Mouse (Mus musculus) heart, embryonic 13.5 days (tissue): Measurements from ENCODE around the gene Arl4c. TPM values are rescaled to one million over a fixed set of nuclear protein-coding genes. Genes with fewer than 3 reads are reported as not detected.

Experiments
- ATAC-seq: fragments of 200-750 bp; cut with Nextera tagmentation; 2 replicates; pipeline ENCODE4 v1.8.0; 2017; ENCODE audit warnings: moderate TSS enrichment; ENCODE audit not compliant: insufficient number of reproducible peaks, low FRiP score, low TSS enrichment; ENCODE audit errors: extremely low read depth
- H3K27ac ChIP-seq: fragments of 300-500 bp; sonication (generic); replicated peaks from 2 replicates; pipeline ENCODE4 v1.5.1; 2015; ENCODE audit warnings: moderate library complexity, mild to moderate bottlenecking, inconsistent platforms
- H3K27me3 ChIP-seq: fragments of 300-500 bp; sonication (generic); replicated peaks from 2 replicates; pipeline ENCODE4 v1.6.1; 2015; ENCODE audit warnings: mild to moderate bottlenecking, inconsistent platforms
- H3K36me3 ChIP-seq: fragments of 300-500 bp; sonication (generic); 2 replicates; pipeline ENCODE4 v1.6.1; 2015; ENCODE audit warnings: mild to moderate bottlenecking, inconsistent platforms
- H3K4me1 ChIP-seq: fragments of 300-500 bp; sonication (generic); 2 replicates; pipeline ENCODE4 v1.6.1; 2015; ENCODE audit warnings: inconsistent platforms
- H3K4me2 ChIP-seq: fragments of 300-500 bp; sonication (generic); 2 replicates; pipeline ENCODE4 v1.6.1; 2015; ENCODE audit warnings: inconsistent platforms, mild to moderate bottlenecking, moderate library complexity
- H3K4me3 ChIP-seq: fragments of 300-500 bp; sonication (generic); 2 replicates; pipeline ENCODE4 v1.5.1; 2015; ENCODE audit warnings: moderate library complexity, mild to moderate bottlenecking, inconsistent platforms
- H3K9ac ChIP-seq: fragments of 300-500 bp; sonication (generic); 2 replicates; pipeline ENCODE4 v1.6.1; 2015; ENCODE audit warnings: inconsistent platforms, mild to moderate bottlenecking, moderate library complexity
- H3K9me3 ChIP-seq: fragments of 300-500 bp; sonication (generic); 2 replicates; pipeline ENCODE4 v1.6.1; 2016; ENCODE audit warnings: inconsistent platforms
- WGBS: fragments of 180-500 bp; shearing (Covaris S2); methylation state at CpG from one replicate; pipeline ENCODE4 v1.1.7; 2015; ENCODE audit warnings: mixed read lengths; 5-methylcytosine and 5-hydroxymethylcytosine counted together
- polyA plus RNA-seq: library from polyadenylated mRNA; unstranded; fragments of >200 nt; fragmentation: Nextera tagmentation; extraction: Ambion mirVana; gene quantifications from 2 replicates; pipeline ENCODE4 v1.2.1, GENCODE M21; 2015

The Arl4c gene
- polyA plus RNA-seq, result 6.6 and 7.6 TPM in 2 replicates

- Histone ChIP-seq H3K9me3 (no peaks in the 10 kb centered on the region), H3K36me3 (peaks cover 10% of the 10 kb centered on the region), H3K4me1 (peaks cover 33% of the 10 kb centered on the region), H3K27ac (peak within 1 kb of the TSS; percentile 91), H3K4me3 (peak within 1 kb of the TSS; percentile 91), H3K9ac (peak within 1 kb of the TSS; percentile 92), H3K4me2 (peak within 1 kb of the TSS; percentile 86), H3K27me3 (no peaks in the 10 kb centered on the region)
- WGBS, result under 1% methylated on average over 86 of the region's 91 CpGs
- peak; percentile 76 for ATAC-seq
Measured at GRCm38 (mm10) chr1:88701870-88702661, at the start of gene Arl4c. Arl4c (minus strand) TSS chr1:88702221.

GRCm38 (mm10) chr1:88751332-88751731 lies 49.3 kb upstream of the Arl4c start:
- no peak overlapping the region for H3K4me3 ChIP-seq
- ATAC-seq, result no peak
- no peak overlapping the region for H3K27ac ChIP-seq
- no peaks in the 10 kb centered on the region for H3K4me1 ChIP-seq
- 74% methylated on average over 6 of the region's 6 CpGs for WGBS
- no peaks in the 10 kb centered on the region for H3K36me3 ChIP-seq
- H3K4me2 ChIP-seq, result no peak overlapping the region
- peaks cover 13% of the 10 kb centered on the region; the same call in 1 of the 2 replicates for H3K27me3 ChIP-seq
- H3K9me3 ChIP-seq, result no peaks in the 10 kb centered on the region
- H3K9ac ChIP-seq, result no peak overlapping the region

DNA sequence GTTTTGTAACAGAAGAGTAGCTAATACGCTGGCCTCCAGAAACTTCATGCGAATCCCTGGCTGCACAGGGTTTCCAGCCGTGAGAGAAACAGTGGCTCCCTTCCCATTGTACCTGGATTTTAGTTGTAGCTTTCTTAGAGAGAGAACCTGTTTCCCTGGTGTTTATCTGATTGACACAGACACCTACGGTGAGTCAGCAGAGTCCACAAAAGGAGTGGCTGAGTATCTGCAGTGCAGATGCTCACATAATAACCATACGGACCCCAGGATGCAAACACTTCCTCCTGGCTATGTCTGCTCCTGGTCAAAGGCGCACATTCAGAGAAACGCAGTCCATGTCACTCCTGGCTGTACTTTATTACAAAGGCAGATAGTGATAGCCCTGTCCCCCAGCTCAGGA lies 48.6 kb upstream of the Arl4c start:
- no peaks in the 10 kb centered on the region for H3K9me3 ChIP-seq
- H3K27ac ChIP-seq, result no peak overlapping the region
- no peaks in the 10 kb centered on the region for H3K4me1 ChIP-seq
- peaks cover 13% of the 10 kb centered on the region; the same call in 1 of the 2 replicates for H3K27me3 ChIP-seq
- no peaks in the 10 kb centered on the region for H3K36me3 ChIP-seq
- H3K4me3 ChIP-seq, result no peak overlapping the region
- ATAC-seq, result no peak
- WGBS, result 83% methylated on average over 7 of the region's 7 CpGs
- no peak overlapping the region for H3K4me2 ChIP-seq
- H3K9ac ChIP-seq, result no peak overlapping the region

DNA sequence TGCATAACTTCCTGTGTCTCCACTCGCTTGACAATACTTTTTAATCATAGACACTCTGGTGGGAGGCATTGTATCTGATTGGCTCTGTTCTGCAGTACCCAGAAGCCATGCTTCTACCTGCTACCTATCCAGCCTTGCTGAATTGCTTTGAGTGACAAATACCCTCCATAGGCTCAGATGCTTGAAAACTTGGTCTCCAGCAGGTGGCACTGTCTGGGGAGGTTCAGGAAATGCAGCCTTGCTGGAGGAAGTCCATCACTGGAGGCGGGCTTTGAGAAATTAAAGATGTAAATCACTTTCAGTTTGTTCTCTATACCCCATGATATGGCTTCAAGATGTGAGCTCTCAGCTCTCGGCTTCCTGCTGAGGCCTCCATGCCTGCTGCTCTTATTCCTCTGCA lies 48.1 kb upstream of the Arl4c start:
- no peaks in the 10 kb centered on the region for H3K4me1 ChIP-seq
- WGBS, result 82% methylated on average over 3 of the region's 3 CpGs
- H3K9ac ChIP-seq, result no peak overlapping the region
- no peak overlapping the region for H3K4me3 ChIP-seq
- no peak overlapping the region for H3K27ac ChIP-seq
- no peaks in the 10 kb centered on the region for H3K36me3 ChIP-seq
- no peaks in the 10 kb centered on the region for H3K9me3 ChIP-seq
- peaks cover 9% of the 10 kb centered on the region; the same call in 1 of the 2 replicates for H3K27me3 ChIP-seq
- H3K4me2 ChIP-seq, result no peak overlapping the region
- ATAC-seq, result no peak

- no peaks in the 10 kb centered on the region for H3K9me3 ChIP-seq
- no peaks in the 10 kb centered on the region for H3K36me3 ChIP-seq
- H3K4me2 ChIP-seq, result no peak overlapping the region
- H3K27me3 ChIP-seq, result peaks cover 7% of the 10 kb centered on the region; the same call in 1 of the 2 replicates
- ATAC-seq, result no peak
- WGBS, result 66% methylated on average over 8 of the region's 8 CpGs
- no peak overlapping the region for H3K9ac ChIP-seq
- no peak overlapping the region for H3K4me3 ChIP-seq
- no peaks in the 10 kb centered on the region for H3K4me1 ChIP-seq
- no peak overlapping the region for H3K27ac ChIP-seq
Measured at GRCm38 (mm10) chr1:88749106-88749505, 47.1 kb upstream of the Arl4c start.

DNA sequence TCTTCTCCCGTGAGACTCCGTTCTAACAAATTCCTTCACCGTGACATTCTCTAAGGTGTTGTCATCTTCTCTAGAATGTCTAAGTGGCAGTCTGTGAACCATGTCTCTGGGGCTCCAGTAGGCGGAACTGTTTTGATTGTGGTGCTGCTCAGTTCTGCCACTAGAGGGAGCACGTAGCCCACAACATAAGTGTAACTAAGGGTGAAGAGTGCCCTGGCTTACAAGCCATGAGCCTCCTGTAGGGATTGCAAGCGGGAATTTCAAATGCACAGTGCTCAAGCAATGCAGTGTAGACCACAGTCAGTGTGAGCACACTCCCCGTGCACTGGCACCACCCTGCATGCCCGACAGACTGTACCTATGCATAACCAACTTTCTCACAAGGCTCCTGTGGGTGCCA lies 43.2 kb upstream of the Arl4c start:
- H3K4me1 ChIP-seq, result no peaks in the 10 kb centered on the region
- H3K27ac ChIP-seq, result no peak overlapping the region
- H3K4me3 ChIP-seq, result no peak overlapping the region
- no peak overlapping the region for H3K4me2 ChIP-seq
- H3K9ac ChIP-seq, result no peak overlapping the region
- H3K27me3 ChIP-seq, result 0 out of 2 replicates have a peak, but pooled peaks cover 2% of the 10 kb centered on the region
- WGBS, result 3% methylated on average over 8 of the region's 8 CpGs
- H3K9me3 ChIP-seq, result no peaks in the 10 kb centered on the region
- no peaks in the 10 kb centered on the region for H3K36me3 ChIP-seq
- ATAC-seq, result no peak

GRCm38 (mm10) chr1:88744261-88744660 lies 42.2 kb upstream of the Arl4c start:
- no peak for ATAC-seq
- no peaks in the 10 kb centered on the region for H3K36me3 ChIP-seq
- H3K4me2 ChIP-seq, result no peak overlapping the region
- no peak overlapping the region for H3K27ac ChIP-seq
- H3K4me1 ChIP-seq, result no peaks in the 10 kb centered on the region
- H3K9ac ChIP-seq, result no peak overlapping the region
- H3K4me3 ChIP-seq, result no peak overlapping the region
- H3K27me3 ChIP-seq, result 0 out of 2 replicates have a peak, but pooled peaks cover 2% of the 10 kb centered on the region
- 65% methylated on average over 8 of the region's 8 CpGs for WGBS
- H3K9me3 ChIP-seq, result no peaks in the 10 kb centered on the region

- no peaks in the 10 kb centered on the region for H3K4me1 ChIP-seq
- no peaks in the 10 kb centered on the region for H3K27me3 ChIP-seq
- no peak for ATAC-seq
- H3K9me3 ChIP-seq, result no peaks in the 10 kb centered on the region
- no peaks in the 10 kb centered on the region for H3K36me3 ChIP-seq
- H3K4me2 ChIP-seq, result no peak overlapping the region
- no peak overlapping the region for H3K4me3 ChIP-seq
- H3K27ac ChIP-seq, result no peak overlapping the region
- WGBS, result 42% methylated on average over 7 of the region's 7 CpGs
- no peak overlapping the region for H3K9ac ChIP-seq
Measured at GRCm38 (mm10) chr1:88742372-88742771, 40.4 kb upstream of the Arl4c start.

DNA sequence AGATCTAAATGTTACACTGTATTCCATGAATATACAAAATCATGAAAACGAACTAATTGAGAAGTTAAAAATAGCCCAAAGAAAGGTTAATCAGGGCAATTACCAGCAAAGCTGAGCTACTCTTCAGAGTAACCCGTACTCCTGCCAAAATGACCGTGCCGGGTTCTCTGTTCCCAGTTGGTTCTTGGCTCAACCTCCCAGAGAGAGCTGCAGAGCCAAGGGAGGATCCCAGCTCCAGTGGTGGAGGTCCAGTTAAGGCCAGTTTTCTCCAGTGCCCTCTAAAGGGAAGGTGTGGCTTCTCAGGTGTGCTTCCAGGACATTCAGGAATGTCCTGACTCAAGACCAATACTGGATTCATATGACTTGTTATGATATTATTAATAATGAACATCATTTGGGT lies 37.5 kb upstream of the Arl4c start:
- Histone ChIP-seq H3K27ac (no peak overlapping the region), H3K9ac (no peak overlapping the region), H3K4me1 (no peaks in the 10 kb centered on the region), H3K4me3 (no peak overlapping the region), H3K9me3 (no peaks in the 10 kb centered on the region), H3K27me3 (no peaks in the 10 kb centered on the region), H3K36me3 (no peaks in the 10 kb centered on the region), H3K4me2 (no peak overlapping the region)
- no peak for ATAC-seq
- 72% methylated on average over 4 of the region's 4 CpGs for WGBS

GRCm38 (mm10) chr1:88738931-88739330 lies 36.9 kb upstream of the Arl4c start:
- Histone ChIP-seq H3K9ac (no peak overlapping the region), H3K27ac (no peak overlapping the region), H3K4me3 (no peak overlapping the region), H3K9me3 (no peaks in the 10 kb centered on the region), H3K4me2 (no peak overlapping the region), H3K27me3 (no peaks in the 10 kb centered on the region), H3K36me3 (no peaks in the 10 kb centered on the region), H3K4me1 (no peaks in the 10 kb centered on the region)
- 47% methylated on average over 3 of the region's 3 CpGs for WGBS
- ATAC-seq, result no peak

DNA sequence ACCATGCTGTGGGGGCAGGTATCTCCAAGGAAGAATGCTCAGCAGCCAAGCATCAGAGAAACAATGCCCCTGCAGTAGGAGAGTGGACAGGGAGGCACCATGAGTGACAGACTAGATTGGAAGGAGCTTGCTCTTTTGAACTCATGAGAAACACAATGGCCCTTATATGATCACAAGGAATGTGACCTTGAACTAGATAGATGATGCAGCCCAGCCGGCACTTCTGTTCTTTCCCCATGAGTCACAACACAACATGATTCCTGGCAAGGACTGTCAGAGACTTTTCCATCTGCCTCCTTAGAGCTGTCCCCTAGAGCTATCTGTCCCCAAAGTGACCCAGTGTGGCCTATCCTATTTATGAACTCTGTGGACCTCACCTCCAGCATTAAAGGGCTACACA lies 27.5 kb upstream of the Arl4c start:
- H3K4me1 ChIP-seq, result peaks cover 5% of the 10 kb centered on the region; the same call in 1 of the 2 replicates
- ATAC-seq, result no peak
- H3K36me3 ChIP-seq, result no peaks in the 10 kb centered on the region
- H3K27me3 ChIP-seq, result no peaks in the 10 kb centered on the region
- no peak overlapping the region for H3K4me2 ChIP-seq
- 36% methylated on average over 1 of the region's 1 CpGs for WGBS
- no peaks in the 10 kb centered on the region for H3K9me3 ChIP-seq
- no peak overlapping the region for H3K27ac ChIP-seq
- H3K9ac ChIP-seq, result no peak overlapping the region
- no peak overlapping the region for H3K4me3 ChIP-seq

- WGBS, result 100% methylated on average over 1 of the region's 1 CpGs
- H3K27me3 ChIP-seq, result no peaks in the 10 kb centered on the region
- no peak overlapping the region for H3K27ac ChIP-seq
- H3K4me3 ChIP-seq, result no peak overlapping the region
- no peaks in the 10 kb centered on the region for H3K9me3 ChIP-seq
- H3K9ac ChIP-seq, result no peak overlapping the region
- no peak overlapping the region for H3K4me2 ChIP-seq
- no peak for ATAC-seq
- peaks cover 5% of the 10 kb centered on the region; the same call in 1 of the 2 replicates for H3K4me1 ChIP-seq
- no peaks in the 10 kb centered on the region for H3K36me3 ChIP-seq
Measured at GRCm38 (mm10) chr1:88727369-88727768, 25.3 kb upstream of the Arl4c start.
